Mouse (Mus musculus): ENCODE data around the gene Opa3.

Opa3 gene

DNA sequence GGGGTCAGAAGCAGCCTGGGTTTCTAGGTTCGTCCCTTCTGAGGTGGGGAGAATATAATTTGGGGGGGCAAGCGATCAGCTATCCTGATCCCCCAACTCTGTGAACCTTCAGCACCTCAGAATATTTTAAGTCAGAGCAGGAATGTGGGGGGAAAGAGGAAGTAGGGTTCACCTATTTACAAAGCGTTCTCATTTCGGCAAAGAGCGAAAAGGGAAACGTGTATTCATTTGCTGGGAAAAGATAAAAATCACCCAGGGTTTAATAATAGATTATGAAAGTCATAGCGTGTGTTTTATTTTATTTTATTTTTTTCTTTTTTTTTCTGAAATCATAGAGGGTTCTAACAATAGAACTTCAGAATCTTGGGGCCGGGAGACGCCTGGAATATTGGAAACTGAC lies 13.2 kb upstream of the Opa3 start:
- DNase-seq (ENCODE audit: low spot score in 2 of 2): no peak

GRCm38 (mm10) chr7:19217492-19217891 lies 10.6 kb upstream of the Opa3 start:
- DNase-seq (ENCODE audit: low spot score in 2 of 2): no peak

DNA sequence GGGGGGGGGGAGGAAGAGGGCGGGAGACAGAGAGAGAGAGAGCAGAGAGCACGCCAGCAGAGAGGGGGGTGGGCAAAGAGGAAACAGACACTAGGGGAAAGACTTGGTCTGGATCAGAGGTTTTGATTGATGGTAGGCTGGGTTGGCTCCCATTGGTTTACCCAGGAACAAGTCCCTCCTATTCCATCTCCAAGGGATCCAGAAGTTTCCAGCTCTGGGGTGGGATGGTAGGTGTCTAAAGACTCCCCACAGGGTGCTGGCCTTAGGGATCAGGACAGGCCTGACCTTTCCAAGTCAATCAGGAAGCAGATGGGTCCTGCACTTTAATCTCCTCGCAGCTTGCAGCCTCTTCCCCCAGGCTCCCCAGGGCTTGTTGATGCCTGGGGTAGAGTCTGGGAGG lies 10.2 kb upstream of the Opa3 start:
- DNase-seq (ENCODE audit: low spot score in 2 of 2): no peak

GRCm38 (mm10) chr7:19220061-19220460 lies 8.1 kb upstream of the Opa3 start:
- DNase-seq (ENCODE audit: low spot score in 2 of 2): no peak

DNA sequence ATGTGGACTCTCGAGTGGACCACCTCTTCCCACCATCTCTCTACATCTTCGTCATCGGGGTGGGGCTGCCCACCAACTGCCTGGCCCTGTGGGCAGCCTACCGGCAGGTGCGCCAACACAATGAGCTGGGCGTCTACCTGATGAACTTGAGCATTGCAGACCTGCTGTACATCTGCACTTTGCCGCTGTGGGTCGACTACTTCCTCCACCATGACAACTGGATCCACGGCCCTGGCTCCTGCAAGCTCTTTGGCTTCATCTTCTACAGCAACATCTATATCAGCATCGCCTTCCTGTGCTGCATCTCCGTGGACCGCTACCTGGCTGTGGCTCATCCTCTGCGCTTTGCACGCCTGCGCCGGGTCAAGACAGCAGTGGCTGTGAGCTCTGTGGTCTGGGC lies 5.9 kb upstream of the Opa3 start:
- DNase-seq (ENCODE audit: low spot score in 2 of 2): no peak

GRCm38 (mm10) chr7:19222875-19223274 lies 5.3 kb upstream of the Opa3 start:
- no peak for DNase-seq (ENCODE audit: low spot score in 2 of 2)

- DNase-seq (ENCODE audit: low spot score in 2 of 2): no peak
Measured at GRCm38 (mm10) chr7:19224933-19225332, 3.2 kb upstream of the Opa3 start.

GRCm38 (mm10) chr7:19226817-19227797 lies 1.0 kb upstream of the Opa3 start:
- peak in 1 of 2 experiments; percentile 58 for DNase-seq (ENCODE audit: low spot score in 2 of 2)

- no peak for DNase-seq (ENCODE audit: low spot score in 2 of 2)
Measured at GRCm38 (mm10) chr7:19228793-19229148, 637 bp downstream of the Opa3 start.

DNA sequence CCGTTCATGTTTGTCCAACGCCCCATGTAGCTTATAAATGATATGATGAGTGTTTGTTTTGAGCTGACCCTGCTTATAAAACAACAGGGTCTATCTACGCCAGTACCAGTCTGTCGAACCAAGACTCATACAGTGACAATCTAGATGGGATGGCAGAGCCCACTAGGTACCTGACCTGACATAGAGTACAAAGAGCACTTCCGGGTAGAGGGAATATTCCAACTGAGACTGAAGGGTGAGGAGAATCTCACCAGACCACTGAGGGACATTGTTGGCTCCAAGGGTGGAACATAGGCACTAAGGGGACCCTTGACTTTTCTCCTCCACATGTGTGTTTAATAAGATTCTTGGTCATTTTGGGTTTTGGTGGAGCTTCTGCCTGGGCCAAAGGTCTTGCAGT lies 1.3 kb downstream of the Opa3 start:
- no peak for DNase-seq (ENCODE audit: low spot score in 2 of 2)

- no peak for DNase-seq (ENCODE audit: low spot score in 2 of 2)
Measured at GRCm38 (mm10) chr7:19230041-19230580, 2.0 kb downstream of the Opa3 start.

- DNase-seq (ENCODE audit: low spot score in 2 of 2): no peak
Measured at GRCm38 (mm10) chr7:19230899-19231298, 2.8 kb downstream of the Opa3 start.

- no peak for DNase-seq (ENCODE audit: low spot score in 2 of 2)
Measured at GRCm38 (mm10) chr7:19231849-19232248, 3.7 kb downstream of the Opa3 start.

GRCm38 (mm10) chr7:19234652-19235051 lies 6.5 kb downstream of the Opa3 start:
- no peak for DNase-seq (ENCODE audit: low spot score in 2 of 2)

DNA sequence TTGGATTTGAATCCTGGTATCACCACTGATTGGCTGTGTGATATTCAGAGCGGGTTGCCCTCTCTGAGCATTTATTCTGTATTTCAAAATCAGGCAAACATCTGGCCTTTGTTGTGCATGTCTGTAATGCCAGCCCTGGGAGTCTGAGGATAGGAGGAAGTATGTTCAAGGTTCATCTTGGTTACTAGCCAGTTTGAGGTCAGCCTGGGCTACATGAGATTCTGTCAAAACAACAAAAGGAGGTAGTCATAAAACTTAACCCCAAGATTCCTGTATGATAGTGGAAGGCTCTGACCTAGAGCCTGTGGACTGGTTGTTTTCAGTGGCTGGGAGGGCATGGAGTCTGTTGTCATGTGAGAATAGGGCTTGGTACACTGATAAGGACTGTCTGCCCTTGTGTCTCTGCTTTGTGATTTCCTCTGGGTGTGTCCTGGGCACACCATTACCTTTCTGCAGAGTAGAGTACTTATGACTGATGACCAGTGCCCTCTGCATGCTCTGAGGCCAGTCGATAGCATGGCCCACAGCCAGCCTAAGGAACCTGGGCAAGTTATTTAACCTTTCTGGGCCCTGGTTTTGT lies 7.0 kb downstream of the Opa3 start:
- DNase-seq (ENCODE audit: low spot score in 2 of 2): no peak

DNA sequence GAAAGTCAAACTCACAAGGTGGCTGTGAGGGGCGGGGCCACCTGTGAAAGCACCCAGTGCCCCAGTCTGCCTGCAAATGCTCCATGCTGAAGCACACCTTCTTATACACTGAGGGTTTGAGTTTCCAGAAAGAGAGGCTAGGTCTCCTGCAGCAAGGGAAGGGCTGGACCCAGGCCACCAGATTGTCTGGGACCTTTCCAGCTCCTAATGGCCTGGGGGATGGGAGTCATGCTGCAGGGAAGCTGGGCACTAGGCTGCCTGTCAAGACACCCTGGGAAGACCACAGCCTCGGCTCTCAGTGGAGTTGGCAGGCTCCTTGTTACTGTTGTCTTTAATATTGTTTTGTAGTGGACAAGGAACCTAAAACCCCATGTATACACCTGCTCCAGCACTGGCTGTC lies 8.3 kb downstream of the Opa3 start:
- no peak for DNase-seq (ENCODE audit: low spot score in 2 of 2)

DNA sequence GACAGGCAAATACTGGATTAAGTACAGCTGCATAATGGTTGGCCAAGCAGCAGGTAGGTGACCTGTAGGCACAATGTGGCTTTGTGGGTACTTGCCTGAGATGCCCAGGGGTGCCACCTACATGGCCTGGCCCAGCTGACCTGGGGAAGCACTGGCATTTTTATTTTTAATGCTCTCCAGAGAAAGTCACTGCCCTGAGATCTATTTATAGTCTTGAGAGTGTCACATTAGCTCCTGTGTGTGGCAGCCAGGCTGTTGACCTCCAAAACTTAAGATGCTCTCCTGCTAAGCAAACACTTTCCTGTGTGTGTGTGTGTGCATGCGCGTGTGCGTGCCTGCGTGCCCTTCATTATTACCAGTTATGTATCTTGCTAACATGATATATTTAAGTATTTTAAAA lies 10.2 kb downstream of the Opa3 start:
- DNase-seq (ENCODE audit: low spot score in 2 of 2): no peak

DNA sequence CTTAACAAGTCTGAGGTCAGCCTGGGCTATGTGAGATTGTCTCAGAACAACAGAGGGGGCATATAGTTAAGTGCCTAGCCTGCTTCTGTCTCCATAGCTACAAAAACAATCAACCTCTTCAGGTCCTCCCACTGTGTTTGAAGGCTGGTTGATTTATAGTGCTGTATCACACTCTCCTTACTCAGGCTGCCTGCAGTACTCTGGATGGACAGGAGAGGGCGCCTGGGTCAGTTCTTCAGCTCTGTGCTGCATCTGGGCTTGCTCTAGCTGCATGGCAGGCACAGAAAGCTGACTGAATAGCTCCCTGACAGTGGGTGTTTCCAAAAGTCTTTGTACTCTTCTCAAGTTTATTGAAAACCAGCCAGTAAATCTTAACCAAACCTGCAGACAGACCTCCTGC lies 11.3 kb downstream of the Opa3 start:
- peak; percentile 82 to 89 for DNase-seq (ENCODE audit: low spot score in 2 of 2)

DNA sequence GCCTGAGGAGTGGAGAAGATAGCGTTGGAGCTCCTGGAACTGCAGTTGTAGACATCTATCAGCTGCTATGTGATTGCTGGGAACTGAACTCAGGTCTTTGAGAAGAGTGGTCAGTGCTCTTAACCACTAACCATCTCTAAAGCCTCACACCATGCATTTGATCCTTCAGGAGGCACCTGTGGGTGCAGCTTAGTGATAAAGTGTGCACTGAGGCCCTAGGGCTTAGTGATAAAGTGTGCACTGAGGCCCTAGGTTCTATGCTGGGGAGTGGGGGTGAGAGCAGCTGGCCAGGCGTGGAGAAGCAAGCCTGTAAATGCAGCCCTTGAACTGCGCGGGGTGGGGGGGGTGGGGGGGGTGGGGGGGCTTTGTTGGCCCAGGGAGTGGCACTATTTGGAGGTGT lies 11.9 kb downstream of the Opa3 start:
- no peak for DNase-seq (ENCODE audit: low spot score in 2 of 2)

DNA sequence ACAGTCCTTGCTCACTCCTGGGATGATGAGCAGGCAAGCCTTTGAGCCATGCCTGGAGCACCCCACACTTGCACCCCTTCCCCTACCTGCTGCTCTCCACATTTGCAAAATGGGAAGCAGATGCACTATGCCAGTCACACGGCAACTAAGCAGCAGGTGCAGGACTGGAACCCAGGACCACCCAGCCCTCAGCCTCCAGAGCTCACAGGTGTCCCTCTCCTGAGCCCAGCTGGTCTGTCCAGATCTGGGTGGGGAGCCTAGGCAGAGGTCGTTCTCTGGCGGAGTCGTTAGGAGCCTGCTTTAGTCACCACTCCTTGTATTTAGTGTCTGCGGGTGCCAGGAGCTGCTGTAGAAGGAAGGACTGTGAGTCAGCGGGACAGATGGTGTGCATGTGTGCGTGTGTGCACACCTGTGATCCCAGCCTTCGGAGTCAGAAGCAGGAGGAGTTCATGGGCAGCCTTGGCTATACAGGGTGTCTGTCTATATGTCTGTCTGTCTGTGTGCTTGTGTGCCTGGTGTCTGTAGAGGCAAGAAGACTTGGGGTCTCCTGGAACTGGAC lies 12.8 kb downstream of the Opa3 start:
- DNase-seq (ENCODE audit: low spot score in 2 of 2): no peak

GRCm38 (mm10) chr7:19242005-19242404 lies 13.9 kb downstream of the Opa3 start:
- no peak for DNase-seq (ENCODE audit: low spot score in 2 of 2)

GRCm38 (mm10) chr7:19243858-19244257 lies 15.7 kb downstream of the Opa3 start:
- DNase-seq (ENCODE audit: low spot score in 2 of 2): no peak

- no peak for DNase-seq (ENCODE audit: low spot score in 2 of 2)
Measured at GRCm38 (mm10) chr7:19245083-19245482, 16.9 kb downstream of the Opa3 start.

Data from natural killer cell, adult 2 months (primary cell).